Mouse (Mus musculus): ENCODE data around the gene Tubb1. TPM values are rescaled to one million over a fixed set of nuclear protein-coding genes. Genes with fewer than 3 reads are reported as not detected.

Gene Tubb1
- polyA plus RNA-seq, 1 experiment = not detected

GRCm38 (mm10) chr2:174441898-174442297, 8.6 kb upstream of the Tubb1 start:
- H3K4me1 ChIP-seq (ENCODE audit: control insufficient read depth, insufficient read depth, low read length) = no peaks in the 10 kb centered on the region
- H3K4me3 ChIP-seq (ENCODE audit: insufficient read depth, low read length) = no peak overlapping the region
- TF ChIP-seq CTCF (IDR thresholded peaks at IDR 0.05; ENCODE audit: extremely low read depth, insufficient read depth, low read length) = no peak
- no peak for TF ChIP-seq POLR2A (IDR thresholded peaks at IDR 0.05; ENCODE audit: extremely low read depth, insufficient read depth, low read length)

GRCm38 (mm10) chr2:174442460-174442859, 8.0 kb upstream of the Tubb1 start:
- TF ChIP-seq CTCF (IDR thresholded peaks at IDR 0.05; ENCODE audit: extremely low read depth, insufficient read depth, low read length) (no peak), POLR2A (IDR thresholded peaks at IDR 0.05; ENCODE audit: extremely low read depth, insufficient read depth, low read length) (no peak)
- no peak overlapping the region for H3K4me3 ChIP-seq (ENCODE audit: insufficient read depth, low read length)

More at GRCm38 (mm10) chr2:174441898-174442297, 8.6 kb upstream of the Tubb1 start:
- no peak overlapping the region for H3K27ac ChIP-seq (ENCODE audit: insufficient read depth, low read length)

GRCm38 (mm10) chr2:174443046-174443445, 7.4 kb upstream of the Tubb1 start:
- TF ChIP-seq CTCF (IDR thresholded peaks at IDR 0.05; ENCODE audit: extremely low read depth, insufficient read depth, low read length) (no peak), POLR2A (IDR thresholded peaks at IDR 0.05; ENCODE audit: extremely low read depth, insufficient read depth, low read length) (no peak)
- no peaks in the 10 kb centered on the region for H3K4me1 ChIP-seq (ENCODE audit: control insufficient read depth, insufficient read depth, low read length)
- no peak overlapping the region for H3K27ac ChIP-seq (ENCODE audit: insufficient read depth, low read length)
- H3K4me3 ChIP-seq (ENCODE audit: insufficient read depth, low read length) = no peak overlapping the region

More at GRCm38 (mm10) chr2:174442460-174442859, 8.0 kb upstream of the Tubb1 start:
- Histone ChIP-seq H3K4me1 (ENCODE audit: control insufficient read depth, insufficient read depth, low read length) (no peaks in the 10 kb centered on the region), H3K27ac (ENCODE audit: insufficient read depth, low read length) (no peak overlapping the region)

GRCm38 (mm10) chr2:174444359-174444758, 6.1 kb upstream of the Tubb1 start:
- no peak for TF ChIP-seq POLR2A (IDR thresholded peaks at IDR 0.05; ENCODE audit: extremely low read depth, insufficient read depth, low read length)
- no peak for TF ChIP-seq CTCF (IDR thresholded peaks at IDR 0.05; ENCODE audit: extremely low read depth, insufficient read depth, low read length)
- H3K27ac ChIP-seq (ENCODE audit: insufficient read depth, low read length) = no peak overlapping the region
- H3K4me3 ChIP-seq (ENCODE audit: insufficient read depth, low read length) = no peak overlapping the region
- no peaks in the 10 kb centered on the region for H3K4me1 ChIP-seq (ENCODE audit: control insufficient read depth, insufficient read depth, low read length)

- TF ChIP-seq CTCF (IDR thresholded peaks at IDR 0.05; ENCODE audit: extremely low read depth, insufficient read depth, low read length) (no peak), POLR2A (IDR thresholded peaks at IDR 0.05; ENCODE audit: extremely low read depth, insufficient read depth, low read length) (no peak)
- Histone ChIP-seq H3K27ac (ENCODE audit: insufficient read depth, low read length) (no peak overlapping the region), H3K4me3 (ENCODE audit: insufficient read depth, low read length) (no peak overlapping the region), H3K4me1 (ENCODE audit: control insufficient read depth, insufficient read depth, low read length) (no peaks in the 10 kb centered on the region)
Measured at GRCm38 (mm10) chr2:174445018-174445417, 5.5 kb upstream of the Tubb1 start.

GRCm38 (mm10) chr2:174446492-174446891, 4.0 kb upstream of the Tubb1 start:
- Histone ChIP-seq H3K4me1 (ENCODE audit: control insufficient read depth, insufficient read depth, low read length) (no peaks in the 10 kb centered on the region), H3K27ac (ENCODE audit: insufficient read depth, low read length) (no peak overlapping the region), H3K4me3 (ENCODE audit: insufficient read depth, low read length) (no peak overlapping the region)
- TF ChIP-seq CTCF (IDR thresholded peaks at IDR 0.05; ENCODE audit: extremely low read depth, insufficient read depth, low read length) (no peak), POLR2A (IDR thresholded peaks at IDR 0.05; ENCODE audit: extremely low read depth, insufficient read depth, low read length) (no peak)

GRCm38 (mm10) chr2:174446905-174447304, 3.6 kb upstream of the Tubb1 start:
- TF ChIP-seq CTCF (IDR thresholded peaks at IDR 0.05; ENCODE audit: extremely low read depth, insufficient read depth, low read length) = no peak
- no peak overlapping the region for H3K4me3 ChIP-seq (ENCODE audit: insufficient read depth, low read length)
- H3K27ac ChIP-seq (ENCODE audit: insufficient read depth, low read length) = no peak overlapping the region
- no peaks in the 10 kb centered on the region for H3K4me1 ChIP-seq (ENCODE audit: control insufficient read depth, insufficient read depth, low read length)

- Histone ChIP-seq H3K27ac (ENCODE audit: insufficient read depth, low read length) (no peak overlapping the region), H3K4me1 (ENCODE audit: control insufficient read depth, insufficient read depth, low read length) (no peaks in the 10 kb centered on the region), H3K4me3 (ENCODE audit: insufficient read depth, low read length) (no peak overlapping the region)
- TF ChIP-seq CTCF (IDR thresholded peaks at IDR 0.05; ENCODE audit: extremely low read depth, insufficient read depth, low read length) (no peak), POLR2A (IDR thresholded peaks at IDR 0.05; ENCODE audit: extremely low read depth, insufficient read depth, low read length) (no peak)
Measured at GRCm38 (mm10) chr2:174448405-174448804, 2.1 kb upstream of the Tubb1 start.

- Histone ChIP-seq H3K27ac (ENCODE audit: insufficient read depth, low read length) (no peak overlapping the region), H3K4me3 (ENCODE audit: insufficient read depth, low read length) (no peak overlapping the region), H3K4me1 (ENCODE audit: control insufficient read depth, insufficient read depth, low read length) (no peaks in the 10 kb centered on the region)
- TF ChIP-seq CTCF (IDR thresholded peaks at IDR 0.05; ENCODE audit: extremely low read depth, insufficient read depth, low read length) = no peak
- no peak for TF ChIP-seq POLR2A (IDR thresholded peaks at IDR 0.05; ENCODE audit: extremely low read depth, insufficient read depth, low read length)
Measured at GRCm38 (mm10) chr2:174453681-174454080, 3.2 kb downstream of the Tubb1 start.

GRCm38 (mm10) chr2:174459365-174459764, 8.9 kb downstream of the Tubb1 start:
- Histone ChIP-seq H3K4me1 (ENCODE audit: control insufficient read depth, insufficient read depth, low read length) (0 out of 2 replicates have a peak, but pooled peaks cover 1% of the 10 kb centered on the region), H3K4me3 (ENCODE audit: insufficient read depth, low read length) (no peak overlapping the region), H3K27ac (ENCODE audit: insufficient read depth, low read length) (no peak overlapping the region)
- no peak for TF ChIP-seq POLR2A (IDR thresholded peaks at IDR 0.05; ENCODE audit: extremely low read depth, insufficient read depth, low read length)
- TF ChIP-seq CTCF (IDR thresholded peaks at IDR 0.05; ENCODE audit: extremely low read depth, insufficient read depth, low read length) = no peak

Data from cortical plate, adult 2 months (tissue).